Mouse (Mus musculus) CD4-positive, CD25-positive, alpha-beta regulatory T cell, adult 2 months (primary cell): ENCODE measurements around the gene Lemd1.

Experiments used
- DNase-seq: peaks from one replicate; pipeline ENCODE4 v3.0.0-alpha.2; 2012; ENCODE audit warnings: low read depth, low spot score

Gene Lemd1

DNA sequence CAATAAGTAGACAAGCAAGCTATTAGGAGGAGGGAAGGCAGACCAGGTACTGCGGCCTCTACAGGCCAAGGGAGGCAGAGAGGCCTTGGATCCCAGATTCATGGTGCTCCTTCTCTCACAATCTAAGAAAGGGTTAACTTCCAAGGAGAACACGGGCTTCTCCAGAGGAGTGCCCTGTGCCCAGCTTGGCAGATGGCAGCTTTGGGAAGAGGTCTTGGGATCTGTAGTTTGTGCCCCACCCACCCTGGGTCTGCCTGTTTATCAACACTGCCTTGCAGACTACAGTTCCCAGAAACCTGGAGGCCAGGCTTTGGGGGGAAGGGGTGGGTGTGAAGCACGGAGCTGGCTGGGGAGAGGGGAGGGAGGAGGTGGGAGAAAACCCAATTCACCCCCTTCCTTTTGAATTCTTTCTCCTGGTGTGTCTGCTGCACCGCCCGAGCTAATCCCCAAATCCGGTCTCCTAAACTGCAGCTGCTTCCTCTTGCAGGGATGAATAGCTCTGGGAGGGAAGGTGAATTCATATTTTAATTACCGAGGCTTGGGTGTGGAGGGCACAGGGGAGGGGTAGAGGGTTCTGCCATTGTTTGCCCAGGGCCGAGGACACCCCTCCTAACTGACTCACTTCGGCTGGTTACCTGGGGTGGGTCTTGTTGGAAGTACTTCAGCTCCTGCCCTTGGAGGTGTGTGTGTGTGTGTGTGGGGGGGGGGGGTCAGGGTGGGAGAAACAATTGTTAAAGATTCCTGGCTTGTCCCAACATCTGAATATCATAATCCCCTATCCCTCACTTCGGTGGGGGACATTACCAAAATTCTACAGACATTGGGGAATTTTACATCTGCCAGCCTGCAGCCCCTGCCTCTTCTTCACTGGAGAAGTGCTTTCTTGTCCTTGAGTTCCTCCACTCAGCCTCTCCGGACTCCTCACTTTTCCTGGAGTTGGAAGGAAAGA lies 9.6 kb downstream of the Lemd1 start:
- DNase-seq: no peak

DNA sequence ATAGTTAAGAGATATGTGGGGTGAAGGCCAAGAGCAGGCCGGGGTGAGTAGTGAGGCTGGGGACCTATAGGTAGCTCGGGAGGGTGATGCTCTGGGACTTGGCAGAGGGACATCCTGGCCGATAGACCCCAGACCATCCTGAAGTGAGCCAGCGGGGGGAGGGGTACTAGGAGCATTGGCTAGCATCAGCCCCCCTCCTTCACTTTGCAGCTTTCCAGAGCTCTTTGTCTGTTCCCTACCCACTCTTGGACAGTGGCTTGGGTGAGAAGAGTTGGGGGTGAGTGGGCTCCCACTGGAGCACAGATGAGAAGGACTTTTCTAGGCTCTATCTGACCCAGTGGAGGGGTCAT lies 10.3 kb downstream of the Lemd1 start:
- no peak for DNase-seq

DNA sequence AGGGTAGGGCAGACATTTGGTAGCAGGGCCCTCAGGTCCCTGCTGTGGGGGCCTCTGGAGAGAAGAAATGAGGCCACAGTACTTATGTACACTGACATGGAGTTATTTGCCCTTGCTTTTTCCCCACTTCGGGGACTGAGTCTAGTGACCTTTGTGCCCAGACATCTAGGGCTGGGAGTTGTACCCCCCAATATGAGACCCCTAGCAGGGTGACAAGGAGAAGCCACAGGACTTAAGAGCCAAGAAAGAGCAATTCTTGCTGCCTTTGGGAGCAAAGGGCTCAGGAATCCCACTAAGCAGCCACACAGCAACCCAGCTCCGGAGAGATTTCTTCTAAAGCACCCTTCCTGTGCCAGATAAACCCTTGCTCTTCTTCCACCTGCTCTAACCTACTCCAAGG lies 10.7 kb downstream of the Lemd1 start:
- DNase-seq: no peak

DNA sequence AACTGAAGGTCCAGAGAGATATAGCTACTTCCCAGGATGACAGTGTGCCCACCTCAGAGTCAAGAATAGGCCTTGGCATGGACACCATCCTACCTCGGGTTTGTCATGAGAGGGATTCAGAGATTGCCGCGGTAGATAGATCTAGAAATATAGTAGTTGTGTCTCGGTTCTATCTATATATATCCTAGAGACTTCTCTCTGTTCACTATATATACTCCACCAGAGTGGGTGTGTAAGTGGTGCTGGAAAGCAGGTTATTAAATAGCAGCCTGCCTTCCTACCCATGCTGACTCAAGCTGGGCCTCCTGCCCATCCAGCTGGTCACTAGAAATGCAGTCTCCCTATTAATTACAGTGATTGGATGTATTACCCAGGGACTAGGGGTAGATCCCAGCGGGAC lies 11.5 kb downstream of the Lemd1 start:
- no peak for DNase-seq

DNA sequence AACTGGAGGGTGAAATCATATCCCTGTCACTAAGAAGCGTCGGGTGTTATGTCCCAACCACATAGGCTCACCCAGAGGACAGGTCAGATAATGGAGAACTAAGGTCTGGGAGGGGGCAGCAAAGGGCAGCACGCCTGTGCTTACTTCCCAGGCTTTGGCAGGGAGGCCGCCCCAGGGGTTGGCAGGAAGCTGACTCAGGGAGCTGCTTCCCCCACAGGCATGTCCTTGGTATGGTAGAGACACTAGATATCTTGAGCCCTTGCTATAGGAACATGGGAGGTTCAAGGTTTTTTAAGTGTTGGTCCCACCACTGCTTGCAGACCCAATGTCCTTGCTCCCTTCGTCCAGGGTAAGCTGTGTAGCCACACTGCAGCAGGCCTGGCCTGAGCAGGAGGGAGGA lies 14.7 kb downstream of the Lemd1 start:
- DNase-seq: no peak

DNA sequence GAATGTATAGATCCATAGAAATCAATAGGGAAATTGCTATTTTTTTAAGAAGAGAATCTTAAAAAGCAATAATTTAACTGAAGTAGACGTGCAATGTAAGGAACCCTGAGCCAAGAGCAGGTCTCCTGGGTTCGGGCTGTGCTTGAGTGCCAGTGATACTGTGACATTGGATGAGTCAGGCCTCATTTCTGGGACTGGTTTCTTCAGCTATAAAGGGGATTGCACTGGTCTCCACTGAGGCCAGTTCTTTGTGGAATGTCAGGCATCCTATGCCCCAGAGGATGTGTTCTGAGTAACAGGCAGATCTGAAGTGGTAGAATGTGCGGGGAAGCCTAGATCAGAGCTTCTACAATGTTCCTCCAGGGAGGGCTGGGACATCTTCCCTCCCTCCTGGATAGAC lies 15.6 kb downstream of the Lemd1 start:
- no peak for DNase-seq

DNA sequence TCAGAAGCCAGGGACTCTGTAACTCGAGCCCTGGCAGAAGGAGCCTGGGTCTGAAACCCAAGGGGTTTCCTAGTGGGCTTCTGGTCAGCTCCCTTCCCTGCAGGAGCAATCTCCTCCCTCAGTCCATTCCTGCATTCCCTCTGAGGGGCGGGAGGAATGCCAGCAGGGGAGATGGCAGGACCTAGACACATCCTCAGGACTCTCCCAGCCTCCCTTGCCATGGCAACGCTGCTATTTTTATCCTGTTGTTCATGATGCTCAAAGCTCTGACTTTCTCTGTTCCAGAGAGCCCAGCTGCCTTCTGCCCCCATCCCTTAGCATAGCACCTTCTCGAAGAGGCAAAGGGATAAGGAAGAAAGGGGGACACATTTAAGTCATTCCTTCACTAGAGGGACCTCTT lies 16.9 kb downstream of the Lemd1 start:
- DNase-seq: no peak

DNA sequence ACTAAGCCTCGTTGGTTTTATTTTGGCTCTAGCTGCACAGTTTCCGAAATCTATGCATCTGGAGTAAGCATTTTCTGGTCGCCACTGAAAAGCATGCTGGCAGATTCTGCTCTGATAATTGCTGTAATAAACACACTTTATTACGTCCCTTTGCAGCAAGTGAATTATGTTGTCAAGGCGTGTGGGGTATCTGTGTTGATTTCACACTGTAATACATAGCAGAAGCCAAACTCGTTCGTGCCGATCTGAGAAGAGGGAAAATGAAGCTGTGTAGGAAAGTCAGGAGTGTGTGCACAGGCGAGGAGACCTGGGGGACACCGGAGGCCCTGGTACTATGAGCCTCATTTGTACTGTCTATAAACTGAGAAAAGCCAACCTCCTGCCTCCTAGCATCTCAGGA lies 18.2 kb downstream of the Lemd1 start:
- DNase-seq: no peak

DNA sequence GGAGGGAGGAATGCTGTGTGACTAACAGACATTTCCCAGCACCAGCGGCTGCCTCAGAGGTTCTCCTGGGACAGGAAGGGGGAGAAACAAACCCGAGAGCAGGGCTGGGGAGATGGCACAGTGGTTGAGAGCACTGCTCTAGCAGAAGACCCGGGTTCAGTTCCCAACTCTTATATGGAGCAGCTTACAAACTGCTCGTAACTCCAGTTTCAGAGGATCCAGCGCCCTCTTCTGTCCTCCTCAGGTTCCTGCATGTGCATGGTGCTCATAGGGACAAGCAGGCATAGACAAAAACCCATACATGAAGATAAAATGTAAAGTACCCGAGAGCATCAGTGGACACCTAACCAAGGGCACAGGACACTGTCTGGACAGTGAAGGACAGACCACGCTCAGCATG lies 19.7 kb downstream of the Lemd1 start:
- DNase-seq: peak; percentile 34

DNA sequence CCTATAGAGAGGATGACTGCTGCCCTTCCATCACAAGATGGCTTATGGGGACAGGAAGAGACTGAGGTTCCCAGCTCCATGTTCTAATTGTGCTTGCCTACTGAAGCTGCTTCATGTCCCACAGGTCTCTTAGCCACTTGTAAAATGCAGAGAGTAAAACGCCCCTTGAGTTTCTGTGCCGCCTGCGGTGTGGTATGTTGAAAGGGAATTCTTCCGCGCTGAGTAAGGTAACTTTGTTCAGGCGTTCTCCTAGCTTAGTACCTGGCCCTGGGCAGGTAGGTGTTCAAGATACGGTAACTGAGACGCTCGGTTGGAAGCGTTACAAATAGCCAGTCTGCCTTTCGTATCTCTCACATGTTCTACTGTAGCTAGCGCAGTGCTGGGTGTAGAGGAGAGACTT lies 20.4 kb downstream of the Lemd1 start:
- DNase-seq: no peak

DNA sequence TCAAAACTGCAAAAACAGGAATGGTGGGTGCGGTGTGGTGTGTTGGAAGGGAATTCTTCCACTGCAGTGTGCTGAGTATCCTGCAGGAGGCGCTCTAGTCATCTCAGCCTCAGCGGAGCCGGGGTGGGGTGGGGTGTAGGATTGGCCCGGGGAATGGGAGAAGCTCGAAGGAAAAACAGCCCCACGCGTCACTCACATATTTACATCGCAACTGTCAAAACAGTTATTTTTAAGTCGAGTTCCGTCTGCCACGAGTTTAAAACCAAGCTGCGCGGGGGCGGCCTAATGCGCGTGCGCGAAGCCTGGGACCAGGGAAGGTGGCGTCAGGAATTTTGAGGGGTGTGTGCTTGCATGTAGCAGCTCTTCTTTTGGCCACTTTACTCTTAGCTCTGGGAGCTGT lies 21.0 kb downstream of the Lemd1 start:
- peak; percentile 28 for DNase-seq

DNA sequence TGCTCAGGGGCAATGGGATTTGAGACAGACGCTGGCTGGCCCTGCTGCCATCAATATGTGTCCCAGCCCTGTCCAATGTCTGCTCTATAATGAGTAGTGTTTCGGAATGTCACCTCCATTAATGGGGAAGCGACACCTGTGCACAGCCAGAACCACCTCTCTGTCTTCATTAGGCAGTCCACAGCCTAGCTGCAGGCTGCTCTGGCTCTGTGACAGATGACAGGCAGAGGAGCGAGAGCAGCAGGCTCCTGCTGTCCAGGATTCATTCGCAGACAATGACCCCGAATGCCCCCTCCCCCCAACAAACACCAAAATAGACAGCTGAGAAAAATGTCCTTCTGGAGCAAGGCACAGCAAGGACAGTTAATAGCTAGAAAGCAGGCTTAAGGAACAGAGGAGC lies 21.8 kb downstream of the Lemd1 start:
- DNase-seq: no peak

DNA sequence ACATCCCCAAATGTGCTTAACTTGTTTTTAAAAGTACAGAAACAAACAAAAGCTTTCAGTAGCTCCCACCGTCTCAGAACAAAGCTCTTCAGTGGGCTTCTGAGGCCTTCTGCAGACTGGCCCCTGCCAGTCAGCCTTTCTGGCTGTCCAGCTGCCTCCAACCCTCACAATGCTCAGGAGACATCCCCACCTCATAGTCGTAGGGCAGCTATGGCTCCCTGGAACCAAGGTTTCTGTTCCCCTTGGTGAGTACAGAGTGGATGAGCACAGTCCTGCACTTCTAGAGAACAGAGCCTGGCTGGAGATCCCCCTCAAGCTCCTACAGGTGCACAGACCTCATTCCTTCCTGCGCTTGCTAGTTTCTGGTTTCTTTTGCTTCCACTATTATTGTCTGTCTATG lies 25.0 kb downstream of the Lemd1 start:
- DNase-seq: no peak

DNA sequence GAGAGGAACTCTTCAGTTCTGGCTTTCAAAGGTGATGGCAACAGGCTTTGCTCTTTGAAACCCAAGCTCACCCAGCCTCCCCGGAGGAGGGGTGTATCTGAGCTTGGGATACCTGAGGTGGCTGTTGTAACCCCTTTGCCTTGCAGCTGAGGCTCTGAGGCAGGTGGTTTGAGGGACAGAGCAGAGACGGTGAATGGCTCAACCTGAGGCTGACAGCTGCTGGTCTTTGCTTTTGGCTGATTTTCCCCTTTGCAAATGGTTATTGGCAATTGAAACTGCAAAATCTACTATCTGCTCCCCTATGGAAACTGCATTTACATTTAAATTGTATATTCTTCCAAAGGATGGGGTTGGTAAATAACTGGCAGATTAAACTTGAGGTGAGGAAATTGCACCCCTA lies 30.4 kb downstream of the Lemd1 start:
- no peak for DNase-seq

DNA sequence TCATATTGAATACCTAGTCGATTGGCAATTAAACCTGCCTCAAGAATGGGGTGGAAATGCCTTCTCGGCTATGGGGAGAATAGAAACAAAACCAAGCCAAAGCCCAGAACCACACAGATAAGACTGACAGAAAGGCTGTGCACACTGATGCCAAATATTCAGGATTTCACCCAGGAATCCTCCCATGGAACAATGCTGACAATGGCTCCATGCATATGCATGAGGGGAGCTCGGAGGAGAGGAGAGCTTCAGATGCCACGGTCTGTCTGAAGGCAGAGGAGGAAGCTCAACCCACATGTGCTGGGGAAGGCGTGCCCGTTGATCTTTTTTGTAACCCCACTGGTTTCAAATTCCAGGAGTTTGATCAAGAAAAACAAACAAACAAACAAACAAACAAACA lies 30.9 kb downstream of the Lemd1 start:
- DNase-seq: no peak

DNA sequence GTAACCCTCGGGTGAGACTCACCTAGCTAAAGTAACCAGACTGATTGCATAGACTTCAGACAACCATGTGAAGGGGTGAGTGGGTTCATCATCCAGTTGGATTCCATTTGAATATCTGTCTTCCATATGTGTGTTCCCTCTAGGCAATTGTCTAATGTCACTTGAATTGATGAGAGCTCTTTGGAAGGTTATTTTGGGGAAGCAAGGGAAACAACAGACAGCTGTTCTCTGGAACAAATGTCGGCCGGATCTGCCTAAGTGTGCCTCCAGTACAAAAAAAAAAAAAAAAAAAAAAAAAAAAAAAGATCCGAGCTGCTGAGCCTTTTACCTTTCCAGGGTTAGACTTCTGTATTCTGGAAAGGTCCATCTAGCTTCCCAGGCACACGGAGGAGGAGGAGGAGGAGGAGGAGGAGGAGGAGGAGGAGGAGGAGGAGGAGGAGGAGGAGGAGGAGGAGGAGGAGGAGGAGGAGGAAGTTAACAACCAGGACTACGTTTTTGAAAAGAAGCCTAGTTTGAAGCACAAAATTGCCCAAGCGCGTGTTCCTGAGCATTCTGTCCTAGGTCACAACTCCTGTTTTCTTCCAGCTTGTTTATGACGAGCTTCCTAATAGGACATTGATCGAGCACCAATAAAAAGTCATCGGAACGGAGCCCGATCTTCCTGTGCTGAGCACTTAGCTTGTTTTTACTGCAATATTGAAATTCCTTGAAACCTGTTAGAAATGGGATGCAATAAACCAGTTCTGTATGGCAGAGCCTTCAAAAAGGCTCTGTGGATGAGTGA lies 35.3 kb downstream of the Lemd1 start:
- DNase-seq: no peak

DNA sequence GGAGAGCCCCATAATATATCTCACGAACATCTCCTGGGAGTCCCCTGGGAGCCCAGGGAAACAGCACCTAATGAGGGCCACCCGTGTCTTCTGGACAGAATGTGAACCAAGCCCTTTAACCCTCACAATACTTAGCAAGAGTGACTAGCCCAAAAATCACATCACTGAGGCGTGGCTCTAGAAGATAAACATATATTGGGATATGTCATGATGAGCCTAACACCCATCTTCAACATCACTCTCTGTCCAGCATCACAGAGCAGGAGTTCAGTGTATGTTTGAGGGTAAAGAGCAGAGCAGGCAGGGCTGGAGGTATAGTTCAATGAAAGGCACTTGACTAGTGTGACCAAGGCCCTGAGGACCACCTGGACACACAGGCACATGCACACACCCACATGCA lies 38.4 kb downstream of the Lemd1 start, which contains the start of gene Gm10188:
Gm10188 (minus strand) TSS at position 101 of the 400 bp plus-strand sequence.
- no peak for DNase-seq

DNA sequence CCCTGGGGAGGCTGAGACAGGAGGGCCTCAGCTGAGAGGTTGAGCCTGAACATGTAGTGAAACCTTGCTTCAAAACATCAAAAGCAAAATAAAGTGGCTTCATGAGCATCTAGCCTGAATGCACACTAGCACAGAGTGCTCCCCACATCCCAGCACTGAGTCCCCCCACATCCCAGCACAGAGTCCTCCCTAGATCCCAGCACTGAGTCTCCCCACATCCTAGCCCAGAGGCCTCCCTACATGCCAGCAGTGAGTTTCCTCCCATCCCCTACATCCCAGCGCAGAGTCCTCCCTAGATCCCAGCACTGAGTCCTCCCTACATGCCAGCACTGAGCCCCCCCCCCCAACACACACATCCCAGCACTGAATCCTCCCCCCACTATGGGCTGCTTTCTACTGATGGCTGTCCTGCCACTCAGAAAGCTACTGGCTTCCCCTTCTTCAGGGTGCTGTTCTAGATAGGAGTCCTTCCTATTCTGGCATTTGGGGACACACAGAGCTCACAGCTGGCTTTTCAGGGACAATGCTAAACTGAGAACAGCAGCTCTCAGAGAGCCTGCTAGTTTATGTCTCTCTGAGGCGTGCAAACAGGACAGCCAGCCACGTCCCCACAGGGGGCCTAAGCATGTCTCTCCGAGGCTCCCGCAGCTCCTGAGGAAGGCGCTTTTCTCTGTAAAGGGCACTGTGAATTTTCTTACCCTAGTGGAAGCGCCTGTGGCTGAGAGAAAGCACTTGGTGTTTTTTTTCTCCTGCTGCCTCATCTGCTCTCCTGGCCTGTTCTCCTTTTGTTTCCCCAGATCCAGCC lies 40.4 kb downstream of the Lemd1 start:
- no peak for DNase-seq

DNA sequence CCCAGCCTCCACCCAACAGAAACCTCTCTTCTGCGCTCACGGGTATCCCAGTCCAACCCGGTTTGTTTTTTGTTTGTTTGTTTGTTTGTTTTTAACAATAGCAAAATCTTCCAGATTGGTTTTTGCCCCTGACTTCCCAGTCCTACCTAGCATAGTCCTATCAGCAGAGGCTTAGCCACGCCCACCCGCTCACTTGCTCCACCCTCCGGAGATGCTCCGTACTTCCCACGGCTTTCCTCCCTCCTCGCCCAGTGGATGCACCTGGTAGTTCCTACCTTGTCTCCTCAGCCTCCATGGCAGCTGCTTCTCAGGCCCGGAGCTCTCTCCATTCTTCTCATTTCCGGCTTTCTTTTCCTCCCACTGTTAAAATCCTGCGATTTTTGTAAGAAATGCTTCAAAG lies 42.3 kb downstream of the Lemd1 start:
- peak; percentile 12 for DNase-seq

DNA sequence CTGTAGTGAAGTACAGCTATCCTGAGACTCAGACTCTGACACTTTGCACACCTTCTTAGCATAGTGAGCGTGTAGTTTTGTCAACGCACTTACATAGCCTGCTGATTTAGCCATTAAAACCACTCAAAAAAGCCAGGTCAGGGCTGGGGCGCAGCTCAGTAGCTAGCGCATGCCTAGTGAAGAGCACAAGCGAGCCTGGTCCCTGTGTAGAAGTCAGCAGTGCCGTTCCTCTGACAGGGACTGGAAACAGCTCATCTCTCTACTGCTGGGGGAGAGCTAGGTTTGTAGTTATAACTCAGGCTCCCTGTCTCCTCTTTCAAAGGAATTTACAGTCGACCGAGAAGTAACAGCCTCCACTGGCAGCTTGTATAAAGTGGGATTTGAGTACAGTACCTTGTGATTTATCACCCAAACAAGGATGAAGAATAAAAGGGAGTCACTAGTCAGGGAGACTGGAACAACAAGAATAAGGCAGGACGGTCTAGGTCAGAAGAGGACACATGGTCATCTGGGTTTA lies 43.6 kb downstream of the Lemd1 start:
- DNase-seq: no peak

DNA sequence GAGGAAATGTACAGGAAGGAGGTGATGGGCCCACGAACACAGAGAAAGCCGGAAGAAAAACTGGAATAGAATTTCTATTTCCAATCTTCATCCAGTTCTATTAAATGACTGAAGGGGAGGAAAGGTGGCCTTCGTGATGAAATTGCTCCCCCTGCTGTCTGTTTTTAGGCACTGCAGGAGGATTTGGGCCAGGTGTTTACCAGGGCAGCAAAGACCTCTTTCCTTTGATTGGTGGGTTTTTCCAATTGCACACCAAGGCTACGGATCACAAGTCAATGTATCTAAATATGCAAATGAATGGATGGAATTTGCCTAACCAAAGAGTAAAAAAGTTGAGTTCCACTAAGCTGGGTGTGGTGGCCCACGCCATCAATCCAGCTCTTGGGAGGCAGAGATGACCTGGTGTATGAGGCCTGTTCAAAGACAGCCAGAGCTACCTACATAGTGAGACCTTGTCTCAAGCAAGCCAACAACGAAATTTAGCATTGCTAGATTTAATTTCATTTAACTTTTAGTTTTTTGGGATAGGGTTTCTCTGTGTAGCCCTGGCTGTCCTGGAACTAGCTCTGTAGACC lies 46.4 kb downstream of the Lemd1 start:
- peak; percentile 64 for DNase-seq

DNA sequence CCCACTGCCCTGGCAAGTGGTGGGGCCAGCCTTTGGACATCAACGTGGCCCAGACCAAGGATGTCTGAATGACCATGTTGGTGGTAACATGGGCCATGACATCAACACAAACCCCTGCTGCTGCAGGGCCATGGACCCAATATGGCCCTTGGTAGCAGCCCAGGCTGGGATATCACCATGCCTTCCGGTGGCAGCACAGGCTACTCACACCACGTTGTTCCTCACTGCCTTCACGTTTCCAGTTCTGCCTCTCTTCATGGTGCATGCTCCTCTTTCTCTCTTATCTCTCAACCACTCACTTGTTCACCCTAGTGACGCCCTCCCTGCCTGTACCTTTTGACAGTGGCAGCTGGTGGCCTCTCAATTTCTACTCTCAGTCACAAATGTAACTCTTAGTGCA lies 53.8 kb downstream of the Lemd1 start:
- no peak for DNase-seq
